Mouse (Mus musculus) frontal cortex, adult 2 months (tissue): ENCODE data around the gene Pram1. TPM values are rescaled to one million over a fixed set of nuclear protein-coding genes. Genes with fewer than 3 reads are reported as not detected.

Experiments
- DNase-seq, 2 experiments: peaks; one replicate each; pipeline ENCODE4 v3.0.0; 2022; ENCODE audit warnings: low spot score in 1 of 2; ENCODE audit errors: extremely low spot score in 1 of 2
- polyA plus RNA-seq: library from polyadenylated mRNA; depleted of rRNA; stranded (reverse); fragments of >200 nt; gene quantifications from 2 replicates; pipeline ENCODE4 v1.2.3, GENCODE M21; 2012; rRNA removed

Gene Pram1
- polyA plus RNA-seq, 1 experiment, result 0.88 TPM

DNA sequence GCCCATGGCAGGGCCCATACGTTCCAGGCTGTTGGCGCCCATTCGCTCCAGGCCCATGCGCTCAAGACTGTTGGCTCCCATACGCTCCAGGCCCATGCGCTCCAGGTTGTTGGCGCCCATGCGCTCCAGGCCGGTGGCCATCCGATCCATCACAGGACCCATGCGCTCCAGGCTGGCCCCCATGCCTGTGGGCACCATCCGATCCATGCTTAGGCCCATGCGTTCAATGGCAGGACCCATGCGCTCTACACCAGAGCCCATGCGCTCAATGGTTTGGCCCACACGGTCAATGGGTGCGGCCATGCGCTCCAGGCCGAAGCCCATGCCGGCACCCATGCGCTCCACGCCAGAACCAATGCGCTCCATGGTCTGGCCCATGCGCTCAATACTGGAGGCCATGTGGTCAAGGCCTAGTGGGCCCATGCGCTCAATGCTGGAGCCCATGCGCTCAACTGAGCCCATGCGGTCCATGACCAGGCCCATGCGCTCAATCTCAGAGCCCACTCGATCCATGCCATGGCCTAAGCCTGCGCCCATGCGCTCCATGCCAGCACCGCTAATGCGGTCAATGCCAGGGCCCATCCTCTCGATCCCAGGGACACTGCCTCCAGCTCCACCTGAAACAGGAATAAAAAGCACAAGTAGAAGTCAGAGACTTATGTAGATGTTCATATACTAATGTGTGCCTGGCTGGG, 12.1 kb downstream of the Pram1 start:
- no peak for DNase-seq

DNA sequence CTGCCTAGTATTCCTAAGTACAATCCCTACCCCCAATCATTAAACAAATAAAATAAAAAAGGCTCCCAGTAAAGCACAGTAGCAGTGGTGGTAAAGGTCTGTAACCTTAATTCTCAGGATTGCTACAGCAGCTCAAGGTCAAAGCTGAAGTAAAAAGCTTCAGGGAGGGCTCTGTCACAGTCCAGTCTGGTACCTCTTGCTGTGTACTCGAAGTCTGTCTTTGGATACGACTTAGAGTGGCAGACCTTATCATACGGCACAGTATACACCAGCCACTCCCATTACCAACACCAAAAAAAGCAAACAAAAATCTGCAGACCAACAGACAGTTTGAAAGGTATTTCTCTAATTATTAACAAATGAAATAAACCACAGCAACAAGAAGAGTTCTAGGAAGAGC, 29.0 kb downstream of the Pram1 start:
- DNase-seq, result no peak

DNA sequence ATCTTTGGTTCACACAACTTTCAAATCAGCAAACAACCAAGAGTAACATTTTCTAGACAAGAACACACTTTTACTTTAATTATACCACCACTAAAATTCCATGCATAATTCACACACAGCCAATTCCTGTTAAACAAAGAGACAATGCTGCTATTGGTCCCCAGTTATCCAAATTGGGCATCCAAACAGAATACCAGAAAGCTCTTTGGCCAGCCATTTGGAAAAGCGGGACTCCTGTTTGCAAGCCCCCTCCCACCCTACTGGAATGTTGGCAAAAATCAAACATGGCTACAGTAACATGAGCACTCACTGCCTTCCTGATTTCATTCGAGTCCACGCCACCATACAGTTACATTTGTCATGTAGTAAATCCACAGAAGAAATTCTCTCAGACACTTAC, 31.8 kb downstream of the Pram1 start:
- no peak for DNase-seq

DNA sequence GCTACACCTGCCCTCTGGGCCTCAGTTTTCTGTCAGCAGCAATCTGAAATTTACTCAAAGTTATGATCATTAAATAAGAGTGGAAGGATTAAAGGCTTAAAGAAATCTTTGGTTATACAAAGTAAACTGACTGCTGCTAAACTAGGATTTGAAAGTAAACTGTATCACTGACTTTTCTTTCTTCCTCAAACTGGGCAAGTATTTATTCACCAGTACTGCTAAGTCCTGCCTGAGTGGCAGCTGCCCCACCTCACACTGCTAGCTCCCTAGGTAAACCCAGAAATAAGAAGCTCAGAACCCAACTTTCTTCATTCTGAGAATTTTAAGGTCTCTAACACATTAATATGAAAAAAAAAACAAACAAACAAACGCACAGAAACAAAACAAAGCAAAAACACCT, 36.0 kb downstream of the Pram1 start:
- no peak for DNase-seq

DNA sequence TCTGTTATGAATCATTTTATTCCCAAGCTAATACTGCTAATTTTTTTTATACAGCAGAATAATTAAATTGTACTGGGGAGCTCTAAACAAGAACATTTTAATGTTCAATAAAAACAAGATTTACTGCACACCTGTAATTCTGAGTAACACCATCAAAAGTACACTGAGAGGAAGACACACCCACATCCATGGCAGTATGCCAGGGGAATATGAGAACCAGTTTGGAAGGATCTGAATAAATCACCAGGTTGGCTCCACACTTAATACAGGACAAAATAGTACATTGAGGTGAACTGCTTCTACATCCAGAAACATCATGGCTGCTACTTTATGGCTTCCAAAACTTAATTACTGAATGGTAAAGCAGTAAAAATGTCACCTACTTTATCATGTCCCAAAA, 37.6 kb downstream of the Pram1 start:
- DNase-seq, result no peak

DNA sequence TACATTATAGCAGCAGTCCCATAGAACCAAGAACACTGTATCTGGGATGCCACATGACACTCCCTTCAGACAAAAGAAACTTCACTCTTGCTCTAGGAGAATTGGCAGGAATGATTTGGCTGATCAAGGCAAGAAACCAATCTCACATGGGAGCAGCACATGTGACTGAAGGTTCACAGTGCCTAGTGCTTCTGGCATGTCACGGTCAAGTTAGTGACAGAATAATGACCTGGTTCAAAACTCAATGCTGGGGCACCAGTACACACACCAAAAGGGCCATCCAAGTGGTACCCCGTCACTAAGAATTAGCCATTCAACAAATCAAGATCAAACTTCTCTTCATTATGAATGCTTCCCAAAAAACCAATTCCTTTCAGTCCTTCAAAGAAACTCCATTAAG, 38.2 kb downstream of the Pram1 start:
- DNase-seq, result no peak

DNA sequence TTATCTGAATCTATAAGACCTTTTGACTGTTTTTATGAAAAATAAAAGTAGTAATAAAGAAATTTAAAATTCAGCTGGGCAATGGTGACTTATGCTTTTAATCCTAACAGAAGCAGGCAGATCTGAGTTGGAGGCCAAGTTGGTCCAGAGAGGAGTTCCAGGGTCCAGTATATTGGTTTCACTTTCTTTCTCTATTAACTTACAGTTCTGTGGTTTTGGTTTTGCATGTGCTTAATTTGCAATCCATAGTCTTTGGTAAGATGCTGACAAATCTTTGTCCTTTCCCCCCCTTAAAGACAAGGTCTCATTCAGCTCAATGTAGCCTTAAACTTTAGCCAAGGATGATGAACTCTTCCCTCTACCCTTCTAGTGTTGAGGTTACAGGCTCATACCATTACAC, 40.9 kb downstream of the Pram1 start:
- no peak for DNase-seq

DNA sequence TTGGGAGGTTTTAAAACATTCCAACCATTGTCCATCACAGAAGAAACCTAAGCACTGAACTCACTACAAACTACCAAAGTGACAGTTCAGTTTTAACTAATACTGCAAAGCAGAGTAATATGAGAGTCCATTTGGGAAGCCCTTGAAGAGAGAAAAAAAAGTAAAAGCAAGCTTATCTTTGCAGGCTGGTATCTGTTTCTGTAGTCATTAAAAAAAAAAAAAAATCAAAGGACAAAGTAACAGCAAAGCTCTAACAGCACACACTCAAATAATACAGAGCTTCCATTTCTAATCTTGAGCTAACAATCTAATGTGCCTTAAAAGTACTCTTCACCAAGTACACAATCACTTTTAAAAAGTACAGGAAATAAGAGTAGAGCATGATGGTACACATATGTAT, 43.9 kb downstream of the Pram1 start:
- no peak for DNase-seq

DNA sequence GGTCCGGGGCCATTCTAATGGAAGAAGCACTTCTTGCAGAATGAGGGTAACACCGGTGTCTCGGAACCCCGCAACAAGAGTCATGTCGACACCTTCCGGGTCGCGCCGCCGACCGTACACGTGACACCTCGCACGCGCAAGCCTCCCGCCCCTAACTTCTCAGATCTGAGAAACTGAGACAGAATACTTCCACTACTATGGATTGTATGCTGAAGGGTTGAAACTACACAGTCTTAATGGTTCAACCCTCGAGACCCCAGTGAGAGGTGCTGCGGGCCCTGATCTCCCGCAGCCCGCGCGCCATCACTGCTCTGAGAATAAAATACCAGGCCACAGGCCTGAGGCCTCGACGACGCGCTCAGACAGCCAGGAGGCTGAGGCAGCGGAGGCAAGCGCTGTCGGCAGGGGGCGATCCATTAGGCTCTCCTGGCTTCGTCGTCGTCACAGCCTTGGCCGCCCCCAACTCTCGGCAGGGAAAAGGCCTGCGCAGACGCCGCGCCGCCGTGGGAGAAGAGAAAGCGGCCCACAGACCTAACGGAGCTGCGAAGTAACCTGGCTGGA, 46.9 kb downstream of the Pram1 start:
- peak; percentile 63 to 78 for DNase-seq

DNA sequence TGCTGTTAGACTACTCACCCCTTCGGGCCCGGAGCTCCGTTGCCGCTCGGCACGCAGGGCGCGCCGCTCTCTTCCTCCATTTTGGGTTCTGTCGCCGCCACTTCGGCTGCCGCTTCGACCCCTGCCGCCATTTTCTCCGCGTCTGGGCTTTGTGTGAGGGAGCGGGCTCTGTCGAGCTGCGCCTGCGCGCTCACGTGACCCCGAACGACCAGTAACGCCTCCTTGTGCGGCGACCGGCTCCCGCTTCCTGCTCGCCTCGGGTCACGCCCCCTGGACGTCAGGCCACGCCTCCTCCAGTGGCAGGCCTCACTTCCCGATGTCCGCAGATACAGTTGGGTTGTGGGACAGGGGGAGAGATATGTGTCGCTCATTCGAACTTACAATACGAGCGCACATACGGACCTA, 47.4 kb downstream of the Pram1 start:
- DNase-seq, result peak; percentile 94 to 98

DNA sequence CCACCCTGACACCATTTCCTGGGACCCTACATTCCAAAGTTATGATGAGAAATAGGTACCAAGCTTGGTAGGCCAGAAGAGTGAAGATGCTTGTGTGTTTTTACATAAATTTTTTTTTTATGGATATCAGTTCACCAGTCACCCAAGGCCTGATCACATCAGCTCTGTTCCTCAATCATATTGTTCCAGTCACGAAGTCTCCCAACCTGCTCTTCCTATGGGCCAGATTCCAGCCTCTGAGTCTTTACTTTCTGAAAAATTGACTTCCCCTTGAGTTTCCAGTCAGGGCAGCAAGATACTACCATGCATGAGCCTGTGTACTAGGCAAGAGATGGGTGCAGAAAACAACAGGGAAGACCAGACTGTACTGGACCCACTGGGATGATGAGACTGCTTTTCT, 48.9 kb downstream of the Pram1 start, which contains the start of gene Hnrnpm:
Hnrnpm (minus strand) TSS at position 101 of the 400 bp plus-strand sequence.
- no peak for DNase-seq

Other genes with a start within 250 kb of the Pram1 start
- gene Zfp101, start 243.4 kb upstream of the Pram1 start, polyA plus RNA-seq, result 9.1 and 9.2 TPM in 2 replicates
- gene Actl9, start 205.2 kb upstream of the Pram1 start, polyA plus RNA-seq, result 0.19 and 0.28 TPM in 2 replicates
- 55.3 and 66.3 TPM in 2 replicates for gene Adamts10, start 113.9 kb upstream of the Pram1 start, polyA plus RNA-seq
- 2.0 and 2.6 TPM in 2 replicates for gene Myo1f, start 82.3 kb upstream of the Pram1 start, polyA plus RNA-seq
- 87.1 and 95.7 TPM in 2 replicates for gene Zfp414, start 9.0 kb upstream of the Pram1 start, polyA plus RNA-seq
- gene Hnrnpm, start 48.8 kb downstream of the Pram1 start, polyA plus RNA-seq, result 190 and 223 TPM in 2 replicates
- 104 and 117 TPM in 2 replicates for gene March2, start 80.6 kb downstream of the Pram1 start, polyA plus RNA-seq
- 461 and 466 TPM in 2 replicates for gene Rab11b, start 122.5 kb downstream of the Pram1 start, polyA plus RNA-seq
- gene Angptl4, start 143.8 kb downstream of the Pram1 start, polyA plus RNA-seq, result 4.2 and 4.4 TPM in 2 replicates
- gene Kank3, start 172.5 kb downstream of the Pram1 start, polyA plus RNA-seq, result 171 and 180 TPM in 2 replicates
- 683 and 811 TPM in 2 replicates for gene Rps28, start 186.5 kb downstream of the Pram1 start, polyA plus RNA-seq
- 316 and 318 TPM in 2 replicates for gene Ndufa7, start 186.5 kb downstream of the Pram1 start, polyA plus RNA-seq
- 30.1 and 31.8 TPM in 2 replicates for gene Cd320, start 205.0 kb downstream of the Pram1 start, polyA plus RNA-seq
- gene Gm7029, start 235.8 kb downstream of the Pram1 start, polyA plus RNA-seq, result not detected in 2 replicates